Mouse (Mus musculus): ENCODE measurements around the gene Thra. TPM values are rescaled to one million over a fixed set of nuclear protein-coding genes. Genes with fewer than 3 reads are reported as not detected.

The Thra gene
- polyA plus RNA-seq, 2 experiments = 55.9 to 157 TPM

GRCm38 (mm10) chr11:98788550-98789218 lies 48.2 kb downstream of the Thra start:
- peak overlapping the region; percentile 57; the same call in 1 of the 2 replicates for H3K9ac ChIP-seq (ENCODE audit: low read depth, low read length, severe bottlenecking)
- H3K27ac ChIP-seq (replicated peaks; ENCODE audit: low read depth, low read length) = peak overlapping the region; percentile 58; the same call in 1 of the 2 replicates
- H3K9me3 ChIP-seq (ENCODE audit: control insufficient read depth, low read length) = no peaks in the 10 kb centered on the region
- H3K4me1 ChIP-seq (ENCODE audit: control insufficient read depth, insufficient read depth, low read length) = peaks cover 35% of the 10 kb centered on the region
- H3K4me2 ChIP-seq (replicated peaks; ENCODE audit: low read depth, low read length, severe bottlenecking) = peak overlapping the region; percentile 89
- H3K36me3 ChIP-seq (ENCODE audit: control insufficient read depth, insufficient read depth, low read length) = no peaks in the 10 kb centered on the region
- DNase-seq (ENCODE audit: low spot score) (peak; percentile 92), ATAC-seq (ENCODE audit: low FRiP score, low read depth) (peak; percentile 87)
- TF ChIP-seq POLR2A (IDR thresholded peaks at IDR 0.05; ENCODE audit: borderline replicate concordance, extremely low read depth, insufficient read depth, insufficient read length) = 0 out of 2 replicates have a peak, but pooled peaks have one; percentile 30
- peak overlapping the region; percentile 44 for H3K4me3 ChIP-seq (replicated peaks; ENCODE audit: low read length)
- WGBS = 13% methylated on average over 18 of the region's 18 CpGs
- H3K27me3 ChIP-seq (ENCODE audit: control insufficient read depth, insufficient read depth, low read length) = no peaks in the 10 kb centered on the region

- H3K9ac ChIP-seq (ENCODE audit: low read depth, low read length, severe bottlenecking) = peak overlapping the region; percentile 57
- no peak for DNase-seq (ENCODE audit: low spot score)
- peaks cover 29% of the 10 kb centered on the region for H3K4me1 ChIP-seq (ENCODE audit: control insufficient read depth, insufficient read depth, low read length)
Measured at GRCm38 (mm10) chr11:98789219-98789807, 48.9 kb downstream of the Thra start.

GRCm38 (mm10) chr11:98789824-98790223 lies 49.4 kb downstream of the Thra start:
- no peaks in the 10 kb centered on the region for H3K36me3 ChIP-seq (ENCODE audit: control insufficient read depth, insufficient read depth, low read length)
- 31% methylated on average over 5 of the region's 5 CpGs for WGBS
- DNase-seq (ENCODE audit: low spot score) (no peak), ATAC-seq (ENCODE audit: low FRiP score, low read depth) (no peak)
- TF ChIP-seq POLR2A (IDR thresholded peaks at IDR 0.05; ENCODE audit: borderline replicate concordance, extremely low read depth, insufficient read depth, insufficient read length) = no peak
- H3K27ac ChIP-seq (replicated peaks; ENCODE audit: low read depth, low read length) = no peak overlapping the region
- peak overlapping the region; percentile 57; the same call in 1 of the 2 replicates for H3K9ac ChIP-seq (ENCODE audit: low read depth, low read length, severe bottlenecking)
- H3K9me3 ChIP-seq (ENCODE audit: control insufficient read depth, low read length) = no peaks in the 10 kb centered on the region
- peak overlapping the region; percentile 89 for H3K4me2 ChIP-seq (replicated peaks; ENCODE audit: low read depth, low read length, severe bottlenecking)
- H3K4me1 ChIP-seq (ENCODE audit: control insufficient read depth, insufficient read depth, low read length) = peaks cover 26% of the 10 kb centered on the region
- H3K4me3 ChIP-seq (replicated peaks; ENCODE audit: low read length) = peak overlapping the region; percentile 44
- H3K27me3 ChIP-seq (ENCODE audit: control insufficient read depth, insufficient read depth, low read length) = no peaks in the 10 kb centered on the region

More at GRCm38 (mm10) chr11:98789219-98789807, 48.9 kb downstream of the Thra start:
- Histone ChIP-seq H3K4me2 (replicated peaks; ENCODE audit: low read depth, low read length, severe bottlenecking) (peak overlapping the region; percentile 89), H3K27me3 (ENCODE audit: control insufficient read depth, insufficient read depth, low read length) (no peaks in the 10 kb centered on the region), H3K9me3 (ENCODE audit: control insufficient read depth, low read length) (no peaks in the 10 kb centered on the region), H3K27ac (replicated peaks; ENCODE audit: low read depth, low read length) (peak overlapping the region; percentile 58), H3K4me3 (replicated peaks; ENCODE audit: low read length) (peak overlapping the region; percentile 44), H3K36me3 (ENCODE audit: control insufficient read depth, insufficient read depth, low read length) (no peaks in the 10 kb centered on the region)
- no peak for TF ChIP-seq POLR2A (IDR thresholded peaks at IDR 0.05; ENCODE audit: borderline replicate concordance, extremely low read depth, insufficient read depth, insufficient read length)
- 1% methylated on average over 25 of the region's 25 CpGs for WGBS
- ATAC-seq (ENCODE audit: low FRiP score, low read depth) = no peak; the same call in 1 of the 2 replicates

- no peak overlapping the region for H3K27ac ChIP-seq (replicated peaks; ENCODE audit: low read depth, low read length)
- H3K9ac ChIP-seq (ENCODE audit: low read depth, low read length, severe bottlenecking) = no peak overlapping the region
- no peaks in the 10 kb centered on the region for H3K27me3 ChIP-seq (ENCODE audit: control insufficient read depth, insufficient read depth, low read length)
- TF ChIP-seq POLR2A (IDR thresholded peaks at IDR 0.05; ENCODE audit: borderline replicate concordance, extremely low read depth, insufficient read depth, insufficient read length) = no peak
- ATAC-seq (ENCODE audit: low FRiP score, low read depth) (no peak), DNase-seq (ENCODE audit: low spot score) (no peak)
- H3K36me3 ChIP-seq (ENCODE audit: control insufficient read depth, insufficient read depth, low read length) = no peaks in the 10 kb centered on the region
- no peak overlapping the region for H3K4me2 ChIP-seq (replicated peaks; ENCODE audit: low read depth, low read length, severe bottlenecking)
- 87% methylated on average over 5 of the region's 5 CpGs for WGBS
- H3K4me1 ChIP-seq (ENCODE audit: control insufficient read depth, insufficient read depth, low read length) = peaks cover 19% of the 10 kb centered on the region
- no peaks in the 10 kb centered on the region for H3K9me3 ChIP-seq (ENCODE audit: control insufficient read depth, low read length)
- no peak overlapping the region for H3K4me3 ChIP-seq (replicated peaks; ENCODE audit: low read length)
Measured at GRCm38 (mm10) chr11:98790631-98791205, 50.3 kb downstream of the Thra start.

GRCm38 (mm10) chr11:98791448-98791847 lies 51.0 kb downstream of the Thra start:
- Histone ChIP-seq H3K4me1 (ENCODE audit: control insufficient read depth, insufficient read depth, low read length) (peaks cover 12% of the 10 kb centered on the region), H3K4me3 (replicated peaks; ENCODE audit: low read length) (no peak overlapping the region), H3K4me2 (replicated peaks; ENCODE audit: low read depth, low read length, severe bottlenecking) (no peak overlapping the region), H3K27me3 (ENCODE audit: control insufficient read depth, insufficient read depth, low read length) (no peaks in the 10 kb centered on the region), H3K27ac (replicated peaks; ENCODE audit: low read depth, low read length) (no peak overlapping the region), H3K36me3 (ENCODE audit: control insufficient read depth, insufficient read depth, low read length) (no peaks in the 10 kb centered on the region), H3K9ac (ENCODE audit: low read depth, low read length, severe bottlenecking) (no peak overlapping the region), H3K9me3 (ENCODE audit: control insufficient read depth, low read length) (no peaks in the 10 kb centered on the region)
- DNase-seq (ENCODE audit: low spot score) = no peak
- TF ChIP-seq POLR2A (IDR thresholded peaks at IDR 0.05; ENCODE audit: borderline replicate concordance, extremely low read depth, insufficient read depth, insufficient read length) = no peak
- 69% methylated on average over 1 of the region's 1 CpGs for WGBS
- no peak for ATAC-seq (ENCODE audit: low FRiP score, low read depth)

Measured in limb, embryonic 14.5 days (tissue).